Mouse (Mus musculus) kidney, postnatal 4 days (tissue): ENCODE measurements around the gene Usp34.
"Not testable (repeated sequence)": the region's sequence is repeated elsewhere in the genome, so short reads cannot be mapped to it uniquely, and the experiment has no call there.

Experiments used
- DNase-seq, 2 experiments: peaks; one replicate each; pipeline ENCODE4 v3.0.0; 2021; ENCODE audit warnings: mixed read lengths in 2 of 2

The Usp34 gene

DNA sequence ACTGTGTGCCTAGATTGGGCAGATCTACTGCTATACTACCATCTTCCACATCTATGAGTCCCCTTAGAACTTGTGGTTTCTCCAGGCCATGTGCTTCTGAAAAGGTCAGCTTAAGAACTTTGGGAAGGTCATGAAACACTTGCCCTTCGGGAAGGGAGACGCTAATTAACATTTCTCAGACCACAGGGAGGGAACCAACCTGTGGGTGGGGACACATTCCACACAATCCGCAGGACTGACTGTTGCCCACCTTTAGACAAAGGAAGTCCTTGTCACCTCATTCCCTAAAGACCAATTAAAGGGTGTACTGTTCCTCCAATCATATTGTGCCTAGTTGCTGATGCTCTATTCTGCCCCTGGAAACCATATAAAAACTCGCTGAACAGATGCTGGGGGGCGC lies 198.1 kb downstream of the Usp34 start:
- DNase-seq, result not testable (repeated sequence)

DNA sequence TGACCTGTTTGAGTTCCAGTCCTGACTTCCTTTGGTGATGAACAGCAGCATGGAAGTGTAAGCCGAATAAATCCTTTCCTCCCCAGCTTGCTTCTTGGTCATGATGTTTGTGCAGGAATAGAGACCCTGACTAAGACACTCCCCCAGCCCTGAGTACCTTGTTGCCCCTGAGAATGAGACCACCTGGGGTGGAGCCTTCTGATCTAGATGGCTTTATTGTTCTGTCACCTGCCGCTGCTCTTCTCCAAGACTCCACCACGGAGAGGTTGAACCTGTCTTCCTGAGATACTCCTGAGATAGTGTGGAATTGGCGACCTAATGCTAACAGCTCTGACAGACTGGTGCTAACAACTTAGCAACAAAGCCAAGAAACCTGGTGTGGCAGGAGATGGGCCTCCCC lies 208.1 kb downstream of the Usp34 start:
- not testable (repeated sequence) for DNase-seq

DNA sequence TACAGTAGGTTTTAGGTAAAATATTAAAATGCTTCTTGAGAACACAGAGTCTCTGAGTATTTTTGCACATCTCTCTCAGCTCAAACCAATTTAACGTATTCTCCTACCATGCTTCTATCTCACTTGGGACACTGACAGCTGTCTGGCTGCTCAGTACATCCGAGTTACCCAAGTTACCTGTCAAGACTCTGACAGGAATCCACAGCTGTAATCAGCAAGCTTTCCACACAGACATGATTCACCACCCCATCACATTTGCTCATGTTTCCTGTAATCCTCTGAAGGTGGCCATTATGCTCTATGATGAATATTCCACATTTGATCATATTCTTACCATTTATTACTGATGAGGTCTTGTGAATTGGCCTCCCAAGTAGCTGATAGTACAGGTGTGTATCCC lies 208.6 kb downstream of the Usp34 start:
- DNase-seq, result no peak

DNA sequence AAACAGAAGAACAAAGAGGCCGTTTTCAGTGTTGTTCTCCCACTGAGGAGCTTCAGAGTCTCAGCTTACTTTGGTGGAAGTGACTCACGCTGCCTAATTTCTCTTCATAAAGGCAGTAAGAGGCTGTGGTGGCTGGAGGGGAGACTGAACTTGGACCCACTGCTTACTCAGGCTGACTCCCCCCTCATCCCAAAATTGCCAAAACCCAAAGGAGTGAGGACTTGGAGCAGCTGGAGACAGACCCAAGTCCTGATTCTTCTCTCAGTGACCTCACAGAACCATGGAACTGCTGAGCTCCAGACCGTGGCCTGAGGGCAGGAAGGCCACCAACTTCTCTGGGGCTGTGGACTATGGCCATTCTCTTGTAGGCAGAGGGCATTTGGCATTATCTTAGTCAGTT lies 212.3 kb downstream of the Usp34 start:
- DNase-seq, result no peak

DNA sequence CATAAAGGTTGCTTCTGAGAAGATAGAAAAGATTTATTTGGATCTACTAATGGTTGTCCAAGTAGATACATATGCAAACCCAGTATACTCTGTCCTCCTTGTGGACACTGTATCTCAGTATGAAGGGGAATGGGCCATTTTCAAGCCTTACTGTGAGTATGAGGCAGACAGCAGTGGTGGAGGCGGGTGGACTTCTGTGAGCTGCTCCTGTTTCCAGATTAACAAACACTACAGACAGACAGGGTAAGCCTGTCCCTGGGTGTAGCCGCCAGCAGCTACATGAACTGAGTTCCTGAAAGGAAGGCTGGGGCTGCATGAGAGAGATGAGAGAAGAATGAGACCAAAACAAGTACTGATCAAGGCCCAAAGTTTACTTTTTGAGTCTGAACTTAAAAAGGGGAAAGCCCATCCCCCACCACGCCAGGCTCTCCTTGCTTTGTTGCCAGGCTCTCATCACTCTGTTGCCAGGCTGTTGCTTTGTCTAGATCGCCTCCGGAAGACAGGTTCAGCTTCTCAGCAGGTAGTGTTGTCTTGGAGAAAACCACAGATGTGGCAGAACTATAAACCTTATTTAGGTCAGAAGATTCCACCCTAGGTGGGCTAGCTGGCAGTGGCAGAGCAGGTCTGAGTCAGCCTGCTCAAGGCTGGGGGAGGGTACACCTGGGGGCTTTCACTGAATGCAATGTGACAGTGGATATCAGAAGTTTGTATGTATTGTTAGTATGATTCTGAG lies 213.9 kb downstream of the Usp34 start, which contains the start of gene 1700093K21Rik:
Gene 1700093K21Rik, minus strand, starts transcription at position 683 of the 733 bp plus-strand sequence.
- DNase-seq, result no peak

DNA sequence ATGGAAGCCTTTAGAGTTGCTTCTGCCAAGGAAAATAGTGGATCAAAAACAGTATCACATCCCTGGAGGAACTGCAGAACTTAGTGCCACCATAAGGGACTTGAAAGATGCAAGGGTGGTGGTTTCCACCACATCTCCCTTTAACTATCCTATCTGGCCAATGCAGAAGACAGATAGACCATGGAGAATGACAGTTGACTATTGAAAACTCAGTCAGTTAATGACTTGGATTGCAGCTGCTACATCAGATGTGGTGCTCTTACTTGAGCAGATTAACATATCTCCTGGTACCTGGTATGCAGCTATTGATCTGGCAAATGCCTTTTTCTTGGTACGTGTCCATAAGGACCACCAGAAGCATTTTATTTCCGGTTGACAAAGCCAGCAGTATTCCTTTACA lies 230.8 kb downstream of the Usp34 start:
- DNase-seq, result no peak
